Mouse (Mus musculus): ENCODE results near the gene Map3k4.
"Not testable (repeated sequence)": the region's sequence is repeated elsewhere in the genome, so short reads cannot be mapped to it uniquely, and the experiment has no call there.

Gene Map3k4

DNA sequence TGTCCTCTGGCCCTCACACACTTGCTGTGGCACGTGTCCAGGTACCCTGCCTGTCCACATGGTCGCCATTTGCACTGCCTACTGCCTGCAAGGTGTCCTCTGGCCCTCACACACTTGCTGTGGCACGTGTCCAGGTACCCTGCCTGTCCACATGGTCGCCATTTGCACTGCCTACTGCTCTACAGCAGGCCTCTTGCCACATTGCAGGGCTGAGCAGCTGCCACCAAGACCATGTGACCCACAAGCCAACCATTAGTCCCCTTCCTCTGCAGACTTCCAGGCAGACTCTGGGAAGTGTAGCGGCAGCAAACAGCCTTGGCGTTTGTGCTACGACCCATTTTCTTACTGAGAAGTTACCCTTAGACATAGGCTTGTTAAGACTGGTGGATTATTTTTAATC, 94.0 kb downstream of the Map3k4 start:
- not testable (repeated sequence) for DNase-seq (ENCODE audit: low read depth, low spot score)

DNA sequence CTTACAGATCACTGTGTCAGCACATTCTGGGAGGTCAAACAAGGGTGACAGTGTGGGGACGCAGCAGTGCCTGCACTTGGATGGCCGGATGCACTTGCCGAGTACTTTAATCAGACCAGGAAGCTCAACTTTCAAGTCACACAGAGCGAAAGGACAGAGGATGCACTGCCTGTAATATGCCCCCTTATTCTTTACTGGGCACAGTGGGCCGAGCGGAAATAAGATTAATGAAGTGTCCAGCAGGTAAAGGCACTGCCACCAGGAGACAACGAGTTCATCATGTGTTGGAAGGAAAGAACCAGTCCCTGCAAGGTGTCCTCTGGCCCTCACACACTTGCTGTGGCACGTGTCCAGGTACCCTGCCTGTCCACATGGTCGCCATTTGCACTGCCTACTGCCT, 94.5 kb downstream of the Map3k4 start:
- DNase-seq (ENCODE audit: low read depth, low spot score), result no peak

DNA sequence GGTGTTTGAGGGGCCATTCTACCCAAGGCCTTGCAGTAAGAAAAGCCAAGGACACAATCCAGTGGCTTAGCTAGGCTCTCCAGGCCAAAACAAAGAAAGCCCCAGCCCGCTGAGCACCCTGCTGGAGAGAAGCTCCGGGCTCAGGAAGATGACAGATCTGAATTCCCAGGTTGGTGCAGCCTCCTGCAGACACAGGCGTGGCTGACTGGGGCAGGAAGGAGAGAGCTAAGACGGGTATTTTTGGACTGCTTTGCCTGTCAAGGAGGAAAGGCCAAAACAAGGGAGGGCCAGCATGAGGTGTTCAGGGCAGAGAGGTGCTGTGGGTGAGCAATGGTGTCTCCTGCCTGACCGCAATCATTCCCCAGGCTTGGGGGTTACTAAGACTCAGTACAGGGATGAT, 94.9 kb downstream of the Map3k4 start:
- DNase-seq (ENCODE audit: low read depth, low spot score), result no peak

DNA sequence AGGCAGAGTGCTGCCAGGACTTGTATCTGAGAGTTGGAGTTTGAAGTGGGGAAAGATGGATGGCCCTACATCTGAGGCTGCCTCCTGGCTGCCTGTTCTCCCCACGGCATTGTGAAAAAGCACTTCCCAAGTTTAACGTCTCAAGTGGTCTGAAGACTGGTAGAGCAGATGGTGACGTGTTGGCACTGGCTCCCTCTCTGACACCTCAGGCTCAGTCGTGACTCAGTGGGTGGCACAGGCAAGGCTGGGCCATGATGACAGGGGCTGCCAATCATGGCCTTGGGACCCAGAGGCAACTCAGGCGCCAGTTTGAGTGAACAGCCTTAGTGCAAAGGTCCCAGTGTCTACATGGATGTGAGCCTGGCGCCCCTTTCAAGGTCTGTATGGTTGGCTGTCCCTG, 96.7 kb downstream of the Map3k4 start:
- no peak for DNase-seq (ENCODE audit: low read depth, low spot score)

GRCm38 (mm10) chr17:12216224-12216623, 102.4 kb downstream of the Map3k4 start:
- DNase-seq (ENCODE audit: low read depth, low spot score), result no peak

DNA sequence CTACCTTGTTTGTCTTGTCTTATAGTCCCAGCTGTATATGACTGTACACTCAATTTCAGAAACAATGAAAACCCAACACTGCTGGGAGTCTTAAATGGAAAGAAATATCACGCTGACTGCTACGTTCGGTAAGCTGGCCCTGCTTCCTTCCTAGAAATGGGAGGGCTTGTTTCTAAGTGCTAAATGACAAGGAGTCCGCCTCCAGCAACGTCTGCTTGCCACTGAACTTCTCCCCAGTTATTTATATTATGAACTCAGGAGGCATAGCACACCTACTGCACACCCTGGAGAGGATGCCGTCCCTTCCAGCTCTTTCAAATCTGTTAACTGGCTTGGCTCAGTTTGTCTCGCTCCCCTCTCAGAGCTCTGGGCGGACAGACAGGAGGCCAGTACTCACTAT, 105.2 kb downstream of the Map3k4 start:
- no peak for DNase-seq (ENCODE audit: low read depth, low spot score)

- DNase-seq (ENCODE audit: low read depth, low spot score), result no peak
These were observed 106.3 kb downstream of the Map3k4 start for GRCm38 (mm10) chr17:12212341-12212740.

DNA sequence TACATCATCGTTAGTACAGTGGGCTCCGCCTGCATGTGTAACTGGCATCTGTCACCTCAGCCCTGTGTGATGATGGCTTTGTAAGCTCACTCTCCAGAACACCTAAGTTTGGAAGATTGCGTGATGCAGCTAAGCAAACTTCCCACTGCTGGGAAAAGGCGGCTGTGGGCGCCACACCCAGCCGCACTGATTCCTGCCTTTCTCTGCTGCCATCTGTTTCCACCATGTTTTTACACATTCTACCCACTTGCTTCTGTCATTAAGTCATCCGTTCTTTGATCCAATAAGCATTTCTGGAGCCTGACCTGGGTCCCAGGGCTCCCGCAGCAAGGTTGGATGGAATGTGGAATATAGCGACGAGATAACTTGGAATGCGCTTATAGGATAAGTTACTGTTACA, 106.7 kb downstream of the Map3k4 start:
- no peak for DNase-seq (ENCODE audit: low read depth, low spot score)

GRCm38 (mm10) chr17:12210544-12211132, 108.0 kb downstream of the Map3k4 start:
- peak; percentile 74 for DNase-seq (ENCODE audit: low read depth, low spot score)

DNA sequence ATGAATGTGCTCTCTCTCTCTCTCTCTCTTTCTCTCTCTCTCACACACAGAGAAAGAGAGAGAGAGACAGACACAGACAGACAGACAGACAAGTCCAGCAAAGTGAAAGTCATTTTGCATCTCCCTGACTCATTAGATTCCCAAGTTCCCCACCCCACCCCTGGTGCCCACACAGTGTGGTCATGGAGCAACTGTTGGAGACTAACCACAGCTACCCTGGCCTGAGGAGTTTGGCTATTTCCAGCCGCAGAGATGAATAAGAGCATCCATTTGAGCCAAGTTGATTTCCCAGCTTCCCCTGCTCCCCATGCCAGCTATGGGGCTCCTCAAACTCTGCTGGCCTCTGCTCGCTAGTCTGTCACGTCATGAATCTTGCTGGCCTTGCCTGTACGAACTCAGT, 109.1 kb downstream of the Map3k4 start:
- DNase-seq (ENCODE audit: low read depth, low spot score), result no peak

DNA sequence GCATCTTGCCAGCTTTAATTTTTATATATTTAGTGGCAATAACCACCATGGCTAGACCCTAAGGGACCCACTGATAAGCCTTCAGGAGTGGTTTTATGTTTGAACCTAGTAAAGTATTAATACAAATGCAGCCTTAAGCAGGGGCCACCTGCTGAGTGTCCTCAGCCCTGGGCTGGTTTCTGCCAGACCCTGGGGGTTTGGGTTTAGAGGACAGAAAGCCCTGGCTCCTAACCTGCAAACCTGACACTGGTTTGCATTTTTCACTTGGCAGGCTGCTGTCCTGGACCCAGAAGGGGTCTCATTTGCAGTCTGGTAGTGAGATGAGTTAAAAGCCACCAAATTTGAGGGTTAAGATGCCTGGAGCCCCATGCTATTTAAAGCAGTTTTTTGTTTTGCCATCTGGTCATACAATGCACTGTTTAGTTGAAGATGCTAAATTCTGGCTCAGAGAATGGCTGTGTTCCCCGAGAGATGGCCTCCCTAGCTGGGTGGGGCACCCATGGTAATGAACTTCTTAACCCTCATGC, 111.5 kb downstream of the Map3k4 start:
- no peak for DNase-seq (ENCODE audit: low read depth, low spot score)

DNA sequence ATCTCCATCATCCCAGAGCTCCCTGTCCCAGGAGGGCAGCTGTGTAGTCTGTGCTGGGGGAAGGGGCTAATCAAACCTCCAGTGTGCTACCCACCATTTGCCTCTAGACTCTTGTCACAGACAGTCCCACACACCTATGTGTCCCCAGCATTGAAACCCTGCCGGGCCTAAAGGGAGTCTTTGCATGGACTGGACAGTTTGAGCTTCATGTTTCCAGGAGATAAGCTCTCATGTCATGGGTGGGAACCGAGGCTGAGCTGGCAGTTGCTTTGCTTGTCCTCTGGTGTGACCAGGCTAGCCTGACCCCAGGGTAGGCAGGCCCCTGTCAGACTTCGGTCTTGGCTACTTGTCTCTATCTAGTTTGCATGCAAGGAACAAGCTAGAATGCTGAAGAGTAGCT, 112.3 kb downstream of the Map3k4 start:
- no peak for DNase-seq (ENCODE audit: low read depth, low spot score)

GRCm38 (mm10) chr17:12205694-12206075, 112.9 kb downstream of the Map3k4 start:
- no peak for DNase-seq (ENCODE audit: low read depth, low spot score)

DNA sequence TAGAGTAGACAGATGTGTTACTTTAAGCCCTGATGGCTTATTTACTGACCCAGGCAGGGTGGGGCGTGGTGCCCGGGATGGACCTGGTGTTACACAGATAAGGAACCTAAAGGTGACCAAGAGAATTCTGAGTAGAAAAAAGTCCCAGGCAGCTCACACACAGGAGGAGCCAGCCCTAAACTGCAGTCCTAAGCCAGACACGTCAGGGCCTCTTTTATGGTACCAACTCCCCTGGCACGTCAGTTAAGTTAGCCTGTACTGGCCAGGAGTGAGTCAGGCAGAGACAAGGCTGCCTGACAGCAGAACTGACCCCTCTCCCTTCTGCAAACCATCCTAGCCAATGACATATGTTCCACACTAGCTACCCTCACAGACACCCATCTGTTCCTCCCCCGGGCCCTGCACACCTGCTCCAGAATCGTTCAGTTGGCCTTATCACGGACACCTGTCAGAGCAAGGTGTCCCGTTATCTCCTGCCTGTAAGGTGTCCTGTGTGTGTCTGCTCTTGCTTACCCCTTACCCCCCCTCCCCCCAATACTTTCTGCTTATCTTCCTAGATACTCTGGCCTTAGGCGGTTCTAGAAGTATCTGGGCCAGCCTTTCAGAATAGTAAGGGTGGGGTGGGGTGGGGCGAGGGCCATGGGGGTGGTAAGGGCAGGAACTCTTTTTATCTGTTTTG, 113.4 kb downstream of the Map3k4 start:
- no peak for DNase-seq (ENCODE audit: low read depth, low spot score)

GRCm38 (mm10) chr17:12204689-12205014, 113.9 kb downstream of the Map3k4 start:
- no peak for DNase-seq (ENCODE audit: low read depth, low spot score)

GRCm38 (mm10) chr17:12204246-12204645, 114.3 kb downstream of the Map3k4 start:
- no peak for DNase-seq (ENCODE audit: low read depth, low spot score)

DNA sequence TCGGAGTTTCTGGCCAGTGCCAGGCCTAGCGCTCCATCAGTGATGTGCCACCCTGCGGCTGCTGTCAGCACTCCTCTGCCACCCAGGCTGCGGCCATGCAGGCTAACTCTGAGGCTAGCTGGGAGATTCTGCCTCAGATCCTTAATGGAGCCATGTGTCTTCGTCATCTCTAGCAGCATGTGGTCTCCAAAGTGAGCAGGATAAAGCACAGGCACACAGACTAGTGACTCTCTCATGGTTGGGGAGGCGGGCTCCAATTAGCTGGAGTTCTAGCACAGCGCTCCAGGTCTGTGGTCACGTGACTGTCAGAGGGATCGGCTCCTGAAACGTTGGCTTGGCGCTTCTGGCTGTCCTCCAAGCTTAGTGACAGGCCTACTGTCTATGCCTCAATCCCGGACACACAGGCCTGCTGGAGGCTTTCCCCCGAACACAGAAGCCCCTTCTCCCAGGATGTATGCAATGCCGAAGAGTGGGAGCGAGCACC, 115.1 kb downstream of the Map3k4 start:
- peak; percentile 14 for DNase-seq (ENCODE audit: low read depth, low spot score)

DNA sequence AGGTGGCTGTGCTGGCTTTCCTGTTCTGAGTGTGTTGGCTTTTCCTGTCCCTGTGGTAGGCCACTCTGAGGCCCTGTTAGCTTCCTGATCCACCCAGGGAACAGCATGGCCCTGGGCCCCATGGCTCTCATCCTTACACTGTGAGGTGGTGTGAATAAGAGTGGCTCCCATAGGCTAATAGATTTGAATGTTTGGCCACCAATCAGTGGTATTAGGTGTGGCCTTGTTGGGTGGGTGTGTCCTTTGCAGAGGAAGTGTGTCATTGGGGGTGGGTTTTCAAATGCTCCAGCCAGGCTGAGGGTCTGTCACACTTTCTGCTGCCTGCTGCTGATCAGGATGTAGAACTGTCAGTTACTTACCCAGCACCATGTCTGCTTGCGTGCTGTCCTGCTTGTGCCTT, 117.5 kb downstream of the Map3k4 start:
- no peak for DNase-seq (ENCODE audit: low read depth, low spot score)

DNA sequence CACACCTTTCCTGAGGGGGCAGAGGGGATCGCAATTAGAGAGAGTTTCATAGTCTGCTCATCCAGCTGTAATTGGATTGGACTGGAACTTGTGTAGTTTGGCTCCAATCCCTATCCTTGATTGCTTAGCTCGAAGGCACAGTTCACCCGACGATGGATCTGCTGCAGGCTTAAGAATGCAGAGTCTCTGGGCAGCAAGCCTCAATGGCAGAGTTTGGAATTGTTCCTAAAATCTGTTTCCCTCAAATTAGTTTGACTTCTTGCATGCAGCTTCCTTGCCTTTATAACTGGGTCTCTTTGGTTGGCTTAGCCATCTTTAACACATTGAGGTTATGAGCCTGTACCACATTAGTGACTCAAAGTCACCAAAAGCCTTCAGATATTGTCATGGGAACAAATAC, 118.7 kb downstream of the Map3k4 start:
- DNase-seq (ENCODE audit: low read depth, low spot score), result no peak

DNA sequence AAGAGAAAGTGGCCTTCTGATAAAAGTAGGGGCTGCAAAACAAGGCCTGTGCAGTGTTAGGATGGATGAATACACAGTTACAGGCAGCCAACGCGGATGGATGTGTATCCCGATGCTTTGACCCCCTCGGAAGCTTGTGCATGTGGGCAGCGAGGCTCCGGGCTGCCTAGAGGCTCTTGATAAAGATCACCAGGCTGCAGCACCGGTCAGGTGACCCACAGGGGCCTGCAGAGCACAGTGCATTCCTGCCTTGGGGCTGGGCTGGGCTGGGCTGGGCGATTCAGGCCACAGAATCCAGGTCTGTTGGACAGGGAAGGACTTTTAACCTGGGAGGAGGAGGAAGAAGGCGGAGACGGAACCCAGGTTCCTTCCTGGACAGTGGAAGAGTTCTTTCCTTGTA, 123.0 kb downstream of the Map3k4 start:
- no peak for DNase-seq (ENCODE audit: low read depth, low spot score)

DNA sequence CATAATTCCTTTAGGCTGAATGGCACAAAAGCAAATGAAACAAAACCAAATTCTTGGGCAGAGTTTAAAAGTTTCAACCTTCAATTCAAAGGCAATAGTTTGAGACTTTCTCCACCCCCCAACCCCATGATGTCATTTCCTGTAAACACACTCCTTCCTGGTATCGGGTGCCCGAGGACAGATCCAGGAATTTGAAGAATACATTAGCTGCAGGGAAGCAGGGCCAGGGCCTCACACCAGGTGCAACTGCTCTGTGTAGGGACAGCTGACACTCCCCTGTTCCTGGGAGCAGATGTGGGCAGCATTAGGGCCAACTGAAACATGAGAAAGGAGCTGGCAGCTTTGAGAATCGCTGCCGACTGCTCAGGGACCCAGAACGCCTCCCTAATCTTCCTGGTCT, 123.5 kb downstream of the Map3k4 start:
- no peak for DNase-seq (ENCODE audit: low read depth, low spot score)

DNA sequence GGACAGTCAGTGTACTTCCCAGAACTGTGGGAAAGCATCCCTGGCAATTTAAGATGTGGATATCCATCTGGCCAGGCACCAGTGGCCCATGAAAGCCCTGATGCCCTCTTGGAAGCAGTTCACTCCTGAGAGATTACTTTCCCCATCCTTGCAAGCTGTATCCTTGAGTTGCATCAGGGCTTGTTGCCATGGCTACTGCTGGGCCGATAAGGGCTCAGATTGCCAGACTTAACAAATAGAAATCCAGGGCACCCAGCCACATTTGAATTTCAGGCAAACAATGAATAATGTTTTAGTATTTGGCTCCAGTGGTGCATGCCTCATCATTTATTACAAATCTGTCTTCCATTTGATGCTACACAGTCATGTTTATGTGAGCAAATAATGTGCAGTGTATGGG, 130.8 kb downstream of the Map3k4 start:
- no peak for DNase-seq (ENCODE audit: low read depth, low spot score)

GRCm38 (mm10) chr17:12186341-12186740, 132.3 kb downstream of the Map3k4 start:
- DNase-seq (ENCODE audit: low read depth, low spot score), result no peak

- DNase-seq (ENCODE audit: low read depth, low spot score), result no peak
These were observed 132.7 kb downstream of the Map3k4 start for GRCm38 (mm10) chr17:12185855-12186254.
